Mouse (Mus musculus) midbrain, embryonic 16.5 days (tissue): ENCODE measurements around the gene Fam181b. TPM values are rescaled to one million over a fixed set of nuclear protein-coding genes. Genes with fewer than 3 reads are reported as not detected.

ENCODE experiments used
- ATAC-seq: fragments of 200-750 bp; cut with Nextera tagmentation; 2 replicates; pipeline ENCODE4 v1.8.0; 2017; ENCODE audit warnings: moderate TSS enrichment
- H3K27ac ChIP-seq: fragments of 300-500 bp; sonication (generic); 2 replicates; pipeline ENCODE4 v1.5.1; 2014; ENCODE audit warnings: mild to moderate bottlenecking, low read length, mixed read lengths
- H3K27me3 ChIP-seq: fragments of 300-500 bp; sonication (generic); 2 replicates; pipeline ENCODE4 v1.6.1; 2014; ENCODE audit warnings: low read depth, low read length, mixed read lengths; ENCODE audit not compliant: control insufficient read depth, insufficient read depth
- H3K36me3 ChIP-seq: fragments of 300-500 bp; sonication (generic); 2 replicates; pipeline ENCODE4 v1.6.1; 2014; ENCODE audit warnings: mild to moderate bottlenecking, low read length, moderate library complexity, mixed read lengths; ENCODE audit not compliant: control insufficient read depth, insufficient read depth
- H3K4me1 ChIP-seq: fragments of 300-500 bp; sonication (generic); 2 replicates; pipeline ENCODE4 v1.6.1; 2014; ENCODE audit warnings: mild to moderate bottlenecking, low read length, mixed read lengths; ENCODE audit not compliant: control insufficient read depth, insufficient read depth
- H3K4me2 ChIP-seq: fragments of 300-500 bp; sonication (generic); 2 replicates; pipeline ENCODE4 v1.6.1; 2014; ENCODE audit warnings: mild to moderate bottlenecking, low read length, mixed read lengths
- H3K4me3 ChIP-seq: fragments of 300-500 bp; sonication (generic); 2 replicates; pipeline ENCODE4 v1.5.1; 2014; ENCODE audit warnings: low read depth, mild to moderate bottlenecking, low read length, moderate library complexity, mixed read lengths
- H3K9ac ChIP-seq: fragments of 300-500 bp; sonication (generic); 2 replicates; pipeline ENCODE4 v1.6.1; 2014; ENCODE audit warnings: low read depth, low read length, mixed read lengths
- H3K9me3 ChIP-seq: fragments of 300-500 bp; sonication (generic); replicated peaks from 2 replicates; pipeline ENCODE4 v1.6.1; 2014; ENCODE audit warnings: mild to moderate bottlenecking, low read length, mixed read lengths; ENCODE audit not compliant: control insufficient read depth, poor library complexity, severe bottlenecking
- WGBS: fragments of 180-500 bp; shearing (Covaris S2); extraction: QIAGEN DNeasy Blood & Tissue Kit; methylation state at CpG from one replicate; pipeline ENCODE4 v1.1.7; 2014; 5-methylcytosine and 5-hydroxymethylcytosine counted together
- polyA plus RNA-seq: library from polyadenylated mRNA; unstranded; fragments of >200 nt; fragmentation: Nextera tagmentation; extraction: Ambion mirVana; gene quantifications from 2 replicates; pipeline ENCODE4 v1.2.1, GENCODE M21; 2015

Fam181b gene
- polyA plus RNA-seq, 1 experiment from 2014 or later, result 33.6 TPM

GRCm38 (mm10) chr7:93062189-93062588, 17.5 kb upstream of the Fam181b start:
- 0 out of 2 replicates have a peak, but pooled peaks cover 3% of the 10 kb centered on the region for H3K9me3 ChIP-seq
- ATAC-seq, result peak; percentile 96
- 6% methylated on average over 6 of the region's 6 CpGs for WGBS
- H3K36me3 ChIP-seq, result no peaks in the 10 kb centered on the region
- 0 out of 2 replicates have a peak overlapping the region, but pooled peaks have one; percentile 20 for H3K9ac ChIP-seq
- H3K27ac ChIP-seq, result peak overlapping the region; percentile 42; the same call in 1 of the 2 replicates
- no peak overlapping the region; the same call in 1 of the 2 replicates for H3K4me2 ChIP-seq
- no peak overlapping the region for H3K4me3 ChIP-seq
- H3K27me3 ChIP-seq, result no peaks in the 10 kb centered on the region
- H3K4me1 ChIP-seq, result peaks cover 10% of the 10 kb centered on the region

GRCm38 (mm10) chr7:93067464-93068015, 12.1 kb upstream of the Fam181b start:
- H3K4me1 ChIP-seq, result peaks cover 3% of the 10 kb centered on the region
- H3K9me3 ChIP-seq, result 0 out of 2 replicates have a peak, but pooled peaks cover 3% of the 10 kb centered on the region
- no peaks in the 10 kb centered on the region for H3K36me3 ChIP-seq
- H3K27me3 ChIP-seq, result no peaks in the 10 kb centered on the region; the same call in 1 of the 2 replicates
- H3K9ac ChIP-seq, result no peak overlapping the region
- no peak overlapping the region for H3K4me2 ChIP-seq
- WGBS, result 12% methylated on average over 7 of the region's 7 CpGs
- ATAC-seq, result no peak
- H3K27ac ChIP-seq, result no peak overlapping the region
- no peak overlapping the region for H3K4me3 ChIP-seq

GRCm38 (mm10) chr7:93076435-93076960, 3.2 kb upstream of the Fam181b start:
- WGBS, result 5% methylated on average over 6 of the region's 6 CpGs
- Histone ChIP-seq H3K27me3 (no peaks in the 10 kb centered on the region), H3K27ac (no peak overlapping the region), H3K4me2 (no peak overlapping the region), H3K36me3 (no peaks in the 10 kb centered on the region), H3K4me1 (peaks cover 10% of the 10 kb centered on the region), H3K4me3 (no peak overlapping the region), H3K9ac (no peak overlapping the region), H3K9me3 (no peaks in the 10 kb centered on the region)
- ATAC-seq, result no peak; the same call in 1 of the 2 replicates

- Histone ChIP-seq H3K36me3 (no peaks in the 10 kb centered on the region), H3K4me3 (peak overlapping the region; percentile 68), H3K4me2 (peak overlapping the region; percentile 83), H3K9ac (peak overlapping the region; percentile 80), H3K27ac (peak overlapping the region; percentile 85; the same call in 1 of the 2 replicates), H3K27me3 (no peaks in the 10 kb centered on the region), H3K4me1 (peaks cover 24% of the 10 kb centered on the region), H3K9me3 (no peaks in the 10 kb centered on the region)
- WGBS, result 10% methylated on average over 7 of the region's 7 CpGs
- ATAC-seq, result peak; percentile 23
These were observed 263 bp upstream of the Fam181b start for GRCm38 (mm10) chr7:93079420-93079784.

- under 1% methylated on average over 43 of the region's 45 CpGs for WGBS
- Histone ChIP-seq H3K4me2 (peak overlapping the region; percentile 83), H3K27ac (peak overlapping the region; percentile 85), H3K4me3 (peak overlapping the region; percentile 68), H3K27me3 (no peaks in the 10 kb centered on the region), H3K4me1 (peaks cover 24% of the 10 kb centered on the region), H3K36me3 (no peaks in the 10 kb centered on the region), H3K9ac (peak overlapping the region; percentile 80), H3K9me3 (no peaks in the 10 kb centered on the region)
- ATAC-seq, result peak; percentile 30
These were observed 1.2 kb downstream of the Fam181b start for GRCm38 (mm10) chr7:93080731-93081430.

GRCm38 (mm10) chr7:93093371-93094058, 13.8 kb downstream of the Fam181b start:
- Histone ChIP-seq H3K4me1 (peaks cover 9% of the 10 kb centered on the region), H3K4me3 (peak overlapping the region; percentile 26), H3K9me3 (no peaks in the 10 kb centered on the region), H3K36me3 (no peaks in the 10 kb centered on the region), H3K27ac (peak overlapping the region; percentile 76), H3K4me2 (peak overlapping the region; percentile 49), H3K27me3 (peaks cover 10% of the 10 kb centered on the region), H3K9ac (peak overlapping the region; percentile 36; the same call in 1 of the 2 replicates)
- 4% methylated on average over 11 of the region's 11 CpGs for WGBS
- ATAC-seq, result peak; percentile 88

- peak; percentile 80 for ATAC-seq
- WGBS, result 3% methylated on average over 8 of the region's 8 CpGs
- H3K36me3 ChIP-seq, result no peaks in the 10 kb centered on the region
- H3K4me3 ChIP-seq, result peak overlapping the region; percentile 25
- H3K4me2 ChIP-seq, result peak overlapping the region; percentile 56
- H3K9ac ChIP-seq, result peak overlapping the region; percentile 38
- H3K27me3 ChIP-seq, result peaks cover 10% of the 10 kb centered on the region
- H3K4me1 ChIP-seq, result peaks cover 9% of the 10 kb centered on the region
- H3K9me3 ChIP-seq, result no peaks in the 10 kb centered on the region
- H3K27ac ChIP-seq, result 0 out of 2 replicates have a peak overlapping the region, but pooled peaks have one; percentile 17
These were observed 15.8 kb downstream of the Fam181b start for GRCm38 (mm10) chr7:93095511-93095910.

GRCm38 (mm10) chr7:93104776-93105340, 25.2 kb downstream of the Fam181b start:
- no peak overlapping the region for H3K4me2 ChIP-seq
- no peak overlapping the region for H3K4me3 ChIP-seq
- H3K9ac ChIP-seq, result no peak overlapping the region
- H3K9me3 ChIP-seq, result no peaks in the 10 kb centered on the region
- ATAC-seq, result no peak
- no peaks in the 10 kb centered on the region for H3K36me3 ChIP-seq
- WGBS, result 89% methylated on average over 2 of the region's 2 CpGs
- H3K27ac ChIP-seq, result no peak overlapping the region
- H3K4me1 ChIP-seq, result no peaks in the 10 kb centered on the region
- no peaks in the 10 kb centered on the region for H3K27me3 ChIP-seq
